ENCODE assay signal across 8 mouse cellular contexts in genomic region chr14:53637664-53638063, GRCm38 (mm10).
DNase-seq lines count a peak whose midpoint lies in the region; ATAC-seq and TF ChIP-seq lines count a peak whose summit lies in the region.
"Not testable (repeated sequence)": the region's sequence is repeated elsewhere in the genome, so short reads cannot be mapped to it uniquely, and the experiment has no call there.

No protein-coding gene starts in this region.

- 75% methylated on average over 1 of the region's 1 CpGs for WGBS in lung, embryonic 14.5 days

- H3K27me3 ChIP-seq in lung, embryonic 14.5 days (ENCODE audit: insufficient read depth, low read length) = not testable (repeated sequence)

- H3K4me1 ChIP-seq in lung, embryonic 14.5 days (ENCODE audit: insufficient read depth) = not testable (repeated sequence)

- peak; percentile 62 for ATAC-seq in CD4-positive, CD25-positive, alpha-beta regulatory T cell, adult 4 months
- not testable (repeated sequence) for ATAC-seq in lung, embryonic 14.5 days (ENCODE audit: insufficient read depth)

- DNase-seq in adrenal gland, postnatal 14 days = peak; percentile 26
- DNase-seq in embryo, embryonic 11 days = peak; percentile 42
- peak; percentile 10 for DNase-seq in heart, postnatal 4 days
- peak; percentile 9 to 64 for DNase-seq in kidney, postnatal 36 days
- DNase-seq in lung, embryonic 14.5 days = peak; percentile 51
- DNase-seq in retina, embryonic 14.5 days (ENCODE audit: low spot score) = peak; percentile 72
- peak; percentile 65 to 68 for DNase-seq in thymus, postnatal 36 days

- H3K9ac ChIP-seq in lung, embryonic 14.5 days = not testable (repeated sequence)

- not testable (repeated sequence) for H3K9me3 ChIP-seq in lung, embryonic 14.5 days (ENCODE audit: low read depth, low read length)

- not testable (repeated sequence) for H3K4me3 ChIP-seq in lung, embryonic 14.5 days (ENCODE audit: low read depth, low read length)

- not testable (repeated sequence) for H3K4me2 ChIP-seq in lung, embryonic 14.5 days

- not testable (repeated sequence) for H3K36me3 ChIP-seq in lung, embryonic 14.5 days (ENCODE audit: insufficient read depth)

- not testable (repeated sequence) for H3K27ac ChIP-seq in lung, embryonic 14.5 days (ENCODE audit: low read depth)

- peak; percentile 45 for TF ChIP-seq CTCF in lung, embryonic 14.5 days (IDR thresholded peaks at IDR 0.05; ENCODE audit: low read depth)

Comparison
In these comparisons a context has a peak if more than half of its experiments do, and no peak if none do; other contexts are left out.
1. DNase-seq: peak in every context shown above with its lines; median percentile 72 in retina, embryonic 14.5 days; 66 in thymus, postnatal 36 days; 51 in lung, embryonic 14.5 days; 42 in embryo, embryonic 11 days; 36 in kidney, postnatal 36 days; 26 in adrenal gland, postnatal 14 days; 10 in heart, postnatal 4 days.